Mouse (Mus musculus): ENCODE data around the gene Bst1. TPM values are rescaled to one million over a fixed set of nuclear protein-coding genes. Genes with fewer than 3 reads are reported as not detected.
A peak's percentile ranks its signal among the peaks of the same experiment; 100 is the strongest.

Gene Bst1
- polyA plus RNA-seq, 1 experiment from 2014 or later = 2.0 TPM

- no peak overlapping the region for H3K9ac ChIP-seq (ENCODE audit: low read length)
- H3K9me3 ChIP-seq (ENCODE audit: control insufficient read depth, low read length) = no peaks in the 10 kb centered on the region
- no peak overlapping the region for H3K4me3 ChIP-seq (ENCODE audit: low read length)
- 33% methylated on average over 1 of the region's 1 CpGs for WGBS
- H3K4me1 ChIP-seq (replicated peaks; ENCODE audit: control insufficient read depth, insufficient read depth, low read length) = no peaks in the 10 kb centered on the region; the same call in 1 of the 2 replicates
- H3K27me3 ChIP-seq (ENCODE audit: control insufficient read depth, insufficient read depth, low read depth, low read length) = no peaks in the 10 kb centered on the region
- ATAC-seq (ENCODE audit: low read depth) = no peak
- H3K27ac ChIP-seq (ENCODE audit: low read length) = no peak overlapping the region
- no peaks in the 10 kb centered on the region for H3K36me3 ChIP-seq (ENCODE audit: control insufficient read depth, insufficient read depth, low read length)
- H3K4me2 ChIP-seq (ENCODE audit: low read depth, low read length) = no peak overlapping the region
Observed at GRCm38 (mm10) chr5:43845646-43846045, 27.0 kb downstream of the Bst1 start.

GRCm38 (mm10) chr5:43846227-43846626, 27.5 kb downstream of the Bst1 start:
- Histone ChIP-seq H3K27ac (ENCODE audit: low read length) (no peak overlapping the region), H3K4me1 (replicated peaks; ENCODE audit: control insufficient read depth, insufficient read depth, low read length) (no peaks in the 10 kb centered on the region; the same call in 1 of the 2 replicates), H3K9me3 (ENCODE audit: control insufficient read depth, low read length) (no peaks in the 10 kb centered on the region), H3K36me3 (ENCODE audit: control insufficient read depth, insufficient read depth, low read length) (no peaks in the 10 kb centered on the region), H3K4me3 (ENCODE audit: low read length) (no peak overlapping the region), H3K9ac (ENCODE audit: low read length) (no peak overlapping the region), H3K4me2 (ENCODE audit: low read depth, low read length) (no peak overlapping the region), H3K27me3 (ENCODE audit: control insufficient read depth, insufficient read depth, low read depth, low read length) (no peaks in the 10 kb centered on the region)
- ATAC-seq (ENCODE audit: low read depth) = 0 out of 2 replicates have a peak, but pooled peaks have one; percentile 24
- WGBS = 29% methylated on average over 2 of the region's 2 CpGs

GRCm38 (mm10) chr5:43847555-43847954, 28.9 kb downstream of the Bst1 start:
- no peaks in the 10 kb centered on the region; the same call in 1 of the 2 replicates for H3K4me1 ChIP-seq (replicated peaks; ENCODE audit: control insufficient read depth, insufficient read depth, low read length)
- no peak for ATAC-seq (ENCODE audit: low read depth)
- H3K9ac ChIP-seq (ENCODE audit: low read length) = no peak overlapping the region
- H3K27ac ChIP-seq (ENCODE audit: low read length) = no peak overlapping the region
- H3K36me3 ChIP-seq (ENCODE audit: control insufficient read depth, insufficient read depth, low read length) = no peaks in the 10 kb centered on the region
- no peaks in the 10 kb centered on the region for H3K27me3 ChIP-seq (ENCODE audit: control insufficient read depth, insufficient read depth, low read depth, low read length)
- H3K4me2 ChIP-seq (ENCODE audit: low read depth, low read length) = no peak overlapping the region
- no peak overlapping the region for H3K4me3 ChIP-seq (ENCODE audit: low read length)
- H3K9me3 ChIP-seq (ENCODE audit: control insufficient read depth, low read length) = no peaks in the 10 kb centered on the region

GRCm38 (mm10) chr5:43848275-43848674, 29.6 kb downstream of the Bst1 start:
- Histone ChIP-seq H3K27ac (ENCODE audit: low read length) (no peak overlapping the region), H3K9me3 (ENCODE audit: control insufficient read depth, low read length) (no peaks in the 10 kb centered on the region), H3K9ac (ENCODE audit: low read length) (no peak overlapping the region), H3K4me2 (ENCODE audit: low read depth, low read length) (no peak overlapping the region), H3K36me3 (ENCODE audit: control insufficient read depth, insufficient read depth, low read length) (no peaks in the 10 kb centered on the region), H3K27me3 (ENCODE audit: control insufficient read depth, insufficient read depth, low read depth, low read length) (no peaks in the 10 kb centered on the region), H3K4me1 (replicated peaks; ENCODE audit: control insufficient read depth, insufficient read depth, low read length) (no peaks in the 10 kb centered on the region; the same call in 1 of the 2 replicates), H3K4me3 (ENCODE audit: low read length) (no peak overlapping the region)
- no peak for ATAC-seq (ENCODE audit: low read depth)
- 86% methylated on average over 3 of the region's 3 CpGs for WGBS

- Histone ChIP-seq H3K36me3 (ENCODE audit: control insufficient read depth, insufficient read depth, low read length) (no peaks in the 10 kb centered on the region), H3K4me2 (ENCODE audit: low read depth, low read length) (no peak overlapping the region), H3K27me3 (ENCODE audit: control insufficient read depth, insufficient read depth, low read depth, low read length) (no peaks in the 10 kb centered on the region), H3K27ac (ENCODE audit: low read length) (peak overlapping the region; percentile 53), H3K9ac (ENCODE audit: low read length) (no peak overlapping the region), H3K4me1 (replicated peaks; ENCODE audit: control insufficient read depth, insufficient read depth, low read length) (0 out of 2 replicates have a peak, but pooled peaks cover 2% of the 10 kb centered on the region), H3K9me3 (ENCODE audit: control insufficient read depth, low read length) (no peaks in the 10 kb centered on the region), H3K4me3 (ENCODE audit: low read length) (no peak overlapping the region)
- peak; percentile 38; the same call in 1 of the 2 replicates for ATAC-seq (ENCODE audit: low read depth)
- WGBS = 65% methylated on average over 11 of the region's 11 CpGs
Observed at GRCm38 (mm10) chr5:43853096-43853867, 34.6 kb downstream of the Bst1 start.

GRCm38 (mm10) chr5:43853868-43854488, 35.3 kb downstream of the Bst1 start:
- 0 out of 2 replicates have a peak, but pooled peaks cover 2% of the 10 kb centered on the region for H3K4me1 ChIP-seq (replicated peaks; ENCODE audit: control insufficient read depth, insufficient read depth, low read length)
- no peaks in the 10 kb centered on the region for H3K27me3 ChIP-seq (ENCODE audit: control insufficient read depth, insufficient read depth, low read depth, low read length)
- H3K9me3 ChIP-seq (ENCODE audit: control insufficient read depth, low read length) = no peaks in the 10 kb centered on the region
- H3K27ac ChIP-seq (ENCODE audit: low read length) = peak overlapping the region; percentile 53
- peak; percentile 52 for ATAC-seq (ENCODE audit: low read depth)
- H3K4me2 ChIP-seq (ENCODE audit: low read depth, low read length) = no peak overlapping the region
- H3K4me3 ChIP-seq (ENCODE audit: low read length) = no peak overlapping the region
- H3K36me3 ChIP-seq (ENCODE audit: control insufficient read depth, insufficient read depth, low read length) = no peaks in the 10 kb centered on the region
- 75% methylated on average over 7 of the region's 7 CpGs for WGBS
- H3K9ac ChIP-seq (ENCODE audit: low read length) = no peak overlapping the region

- Histone ChIP-seq H3K27ac (ENCODE audit: low read length) (peak overlapping the region; percentile 55), H3K36me3 (ENCODE audit: control insufficient read depth, insufficient read depth, low read length) (no peaks in the 10 kb centered on the region), H3K4me1 (replicated peaks; ENCODE audit: control insufficient read depth, insufficient read depth, low read length) (0 out of 2 replicates have a peak, but pooled peaks cover 2% of the 10 kb centered on the region), H3K9ac (ENCODE audit: low read length) (no peak overlapping the region), H3K4me3 (ENCODE audit: low read length) (no peak overlapping the region), H3K4me2 (ENCODE audit: low read depth, low read length) (no peak overlapping the region), H3K9me3 (ENCODE audit: control insufficient read depth, low read length) (no peaks in the 10 kb centered on the region), H3K27me3 (ENCODE audit: control insufficient read depth, insufficient read depth, low read depth, low read length) (no peaks in the 10 kb centered on the region)
- peak; percentile 83 for ATAC-seq (ENCODE audit: low read depth)
- 0% methylated on average over 2 of the region's 2 CpGs for WGBS
Observed at GRCm38 (mm10) chr5:43855769-43856168, 37.1 kb downstream of the Bst1 start.

GRCm38 (mm10) chr5:43859663-43860062, 41.0 kb downstream of the Bst1 start:
- Histone ChIP-seq H3K27ac (ENCODE audit: low read length) (no peak overlapping the region), H3K9ac (ENCODE audit: low read length) (no peak overlapping the region), H3K4me3 (ENCODE audit: low read length) (no peak overlapping the region), H3K27me3 (ENCODE audit: control insufficient read depth, insufficient read depth, low read depth, low read length) (no peaks in the 10 kb centered on the region), H3K4me2 (ENCODE audit: low read depth, low read length) (no peak overlapping the region), H3K36me3 (ENCODE audit: control insufficient read depth, insufficient read depth, low read length) (no peaks in the 10 kb centered on the region), H3K4me1 (replicated peaks; ENCODE audit: control insufficient read depth, insufficient read depth, low read length) (0 out of 2 replicates have a peak, but pooled peaks cover 2% of the 10 kb centered on the region), H3K9me3 (ENCODE audit: control insufficient read depth, low read length) (no peaks in the 10 kb centered on the region)
- no peak for ATAC-seq (ENCODE audit: low read depth)
- 67% methylated on average over 8 of the region's 8 CpGs for WGBS

GRCm38 (mm10) chr5:43860096-43860495, 41.4 kb downstream of the Bst1 start:
- no peak overlapping the region for H3K4me3 ChIP-seq (ENCODE audit: low read length)
- H3K36me3 ChIP-seq (ENCODE audit: control insufficient read depth, insufficient read depth, low read length) = no peaks in the 10 kb centered on the region
- 0 out of 2 replicates have a peak, but pooled peaks cover 2% of the 10 kb centered on the region for H3K4me1 ChIP-seq (replicated peaks; ENCODE audit: control insufficient read depth, insufficient read depth, low read length)
- no peak overlapping the region for H3K9ac ChIP-seq (ENCODE audit: low read length)
- WGBS = 86% methylated on average over 5 of the region's 5 CpGs
- no peaks in the 10 kb centered on the region for H3K27me3 ChIP-seq (ENCODE audit: control insufficient read depth, insufficient read depth, low read depth, low read length)
- no peak for ATAC-seq (ENCODE audit: low read depth)
- no peak overlapping the region for H3K27ac ChIP-seq (ENCODE audit: low read length)
- H3K4me2 ChIP-seq (ENCODE audit: low read depth, low read length) = no peak overlapping the region
- H3K9me3 ChIP-seq (ENCODE audit: control insufficient read depth, low read length) = no peaks in the 10 kb centered on the region
